Mouse (Mus musculus) CH12.LX (cell line): ENCODE data around the gene Rbm15b. TPM values are rescaled to one million over a fixed set of nuclear protein-coding genes. Genes with fewer than 3 reads are reported as not detected.

Experiments
- DNase-seq: peaks from one replicate; pipeline ENCODE4 v3.0.0-alpha.2; 2013; ENCODE audit errors: extremely low read depth
- H3K27ac ChIP-seq: 2 replicates; pipeline ENCODE4 v1.5.1; 2012; ENCODE audit warnings: low read depth, mild to moderate bottlenecking, control low read depth, moderate library complexity; ENCODE audit not compliant: insufficient read depth
- H3K27me3 ChIP-seq: replicated peaks from 2 replicates; pipeline ENCODE3; 2012; ENCODE audit warnings: inconsistent platforms
- H3K36me3 ChIP-seq, 2 experiments: replicated peaks in 1 of 2; 2 replicates each; pipeline versions ENCODE3 to v1.6.1; 2012; ENCODE audit warnings: inconsistent platforms in 1 of 2, low read length in 1 of 2, mild to moderate bottlenecking in 1 of 2, mixed read lengths in 1 of 2, moderate library complexity in 1 of 2; ENCODE audit not compliant: control insufficient read depth in 1 of 2, insufficient read depth in 1 of 2
- H3K4me1 ChIP-seq, 2 experiments: 2 replicates each; pipeline ENCODE4 v1.6.1; 2012; ENCODE audit warnings: inconsistent platforms in 1 of 2, moderate library complexity in 1 of 2; ENCODE audit not compliant: insufficient read depth in 2 of 2, control insufficient read depth in 1 of 2
- H3K4me2 ChIP-seq: 2 replicates; pipeline ENCODE4 v1.6.1; 2012; ENCODE audit warnings: low read depth, mild to moderate bottlenecking, control low read depth; ENCODE audit not compliant: poor library complexity, insufficient read depth, severe bottlenecking
- H3K4me3 ChIP-seq, 3 experiments: fragments of 150-350 bp in 1 of 3; sonication (generic) in 1 of 3; replicated peaks in 1 of 3; 2 replicates each; pipeline versions ENCODE3 to v1.5.1; 2011 to 2012; ENCODE audit warnings: low read depth in 2 of 3, low read length in 2 of 3, mild to moderate bottlenecking in 2 of 3, moderate library complexity in 2 of 3, control low read depth in 1 of 3, improper control_type of control experiment in 1 of 3, inconsistent platforms in 1 of 3, mixed read lengths in 1 of 3; ENCODE audit not compliant: poor library complexity in 1 of 3
- H3K79me2 ChIP-seq: replicated peaks from 2 replicates; pipeline ENCODE4 v1.6.1; 2012; ENCODE audit warnings: mild to moderate bottlenecking, moderate library complexity; ENCODE audit not compliant: control insufficient read depth, poor library complexity, insufficient read depth, severe bottlenecking; ENCODE audit errors: extremely low read depth
- H3K9ac ChIP-seq: 2 replicates; pipeline ENCODE4 v1.6.1; 2012; ENCODE audit warnings: low read depth, mild to moderate bottlenecking, control low read depth, moderate library complexity; ENCODE audit not compliant: insufficient read depth
- H3K9me3 ChIP-seq: replicated peaks from 2 replicates; pipeline ENCODE3; 2012; ENCODE audit warnings: low read length, inconsistent platforms, mixed read lengths
- CHD2 ChIP-seq: IDR thresholded peaks from 2 replicates; pipeline ENCODE4 v1.6.1; 2011; ENCODE audit warnings: low read length, improper control_type of control experiment
- CTCF ChIP-seq, 2 experiments: IDR thresholded peaks in 1 of 2; conservative IDR thresholded peaks in 1 of 2; 2 replicates each; pipeline ENCODE4 v1.5.1; 2011 to 2012; ENCODE audit warnings: low read depth in 2 of 2, low read length in 2 of 2, improper control_type of control experiment in 1 of 2, inconsistent platforms in 1 of 2, mild to moderate bottlenecking in 1 of 2, moderate library complexity in 1 of 2
- GABPA ChIP-seq: IDR thresholded peaks from 2 replicates; pipeline ENCODE4 v1.6.1; 2012; ENCODE audit warnings: low read depth, low read length, improper control_type of control experiment, inconsistent platforms; ENCODE audit not compliant: insufficient replicate concordance
- HCFC1 ChIP-seq: IDR thresholded peaks from 2 replicates; pipeline ENCODE4 v1.6.1; 2012; ENCODE audit warnings: low read depth, mild to moderate bottlenecking, inconsistent platforms, low read length, improper control_type of control experiment
- JUN ChIP-seq: IDR thresholded peaks from 2 replicates; pipeline ENCODE4 v1.6.1; 2011; ENCODE audit warnings: low read depth, mild to moderate bottlenecking, low read length, improper control_type of control experiment, moderate library complexity; ENCODE audit not compliant: insufficient read depth
- JUND ChIP-seq: conservative IDR thresholded peaks from 2 replicates; pipeline ENCODE4 v1.6.1; 2011; ENCODE audit warnings: low read depth, low read length, improper control_type of control experiment
- MAX ChIP-seq: IDR thresholded peaks from 2 replicates; pipeline ENCODE4 v1.6.1; 2011; ENCODE audit warnings: low read length, improper control_type of control experiment
- NELFE ChIP-seq: IDR thresholded peaks from 2 replicates; pipeline ENCODE4 v1.6.1; 2011; ENCODE audit warnings: low read depth, low read length, improper control_type of control experiment
- NRF1 ChIP-seq: IDR thresholded peaks from 2 replicates; pipeline ENCODE4 v1.6.1; 2014; ENCODE audit warnings: low read depth, mild to moderate bottlenecking, inconsistent platforms, low read length, improper control_type of control experiment, moderate library complexity
- POLR2A ChIP-seq: IDR thresholded peaks from 2 replicates; pipeline ENCODE4 v1.6.1; 2011; ENCODE audit warnings: low read depth, mild to moderate bottlenecking, improper control_type of control experiment, low read length
- POLR2AphosphoS2 ChIP-seq: IDR thresholded peaks from 2 replicates; pipeline ENCODE4 v1.6.1; 2011; ENCODE audit warnings: low read depth, low read length, improper control_type of control experiment
- RAD21 ChIP-seq: IDR thresholded peaks from 2 replicates; pipeline ENCODE4 v1.6.1; 2011; ENCODE audit warnings: low read depth, mild to moderate bottlenecking, low read length, improper control_type of control experiment, moderate library complexity
- RCOR1 ChIP-seq: conservative IDR thresholded peaks from 2 replicates; pipeline ENCODE4 v1.6.1; 2012; ENCODE audit warnings: low read depth, mild to moderate bottlenecking, inconsistent platforms, low read length, improper control_type of control experiment
- SIN3A ChIP-seq: IDR thresholded peaks from 2 replicates; pipeline ENCODE4 v1.6.1; 2012; ENCODE audit warnings: low read length, improper control_type of control experiment, inconsistent platforms
- SMC3 ChIP-seq: IDR thresholded peaks from 2 replicates; pipeline ENCODE4 v1.6.1; 2011; ENCODE audit warnings: low read depth, low read length, improper control_type of control experiment
- UBTF ChIP-seq: IDR thresholded peaks from 2 replicates; pipeline ENCODE4 v1.6.1; 2012; ENCODE audit warnings: low read depth, mild to moderate bottlenecking, inconsistent platforms, low read length, improper control_type of control experiment, moderate library complexity
- USF2 ChIP-seq: conservative IDR thresholded peaks from 2 replicates; pipeline ENCODE4 v1.6.1; 2011; ENCODE audit warnings: low read depth, low read length, improper control_type of control experiment
- ZC3H11A ChIP-seq: IDR thresholded peaks from 2 replicates; pipeline ENCODE4 v1.6.1; 2012; ENCODE audit warnings: low read depth, mild to moderate bottlenecking, inconsistent platforms, low read length, improper control_type of control experiment
- ZKSCAN1 ChIP-seq: IDR thresholded peaks from 2 replicates; pipeline ENCODE4 v1.6.1; 2012; ENCODE audit warnings: low read depth, inconsistent platforms, low read length, improper control_type of control experiment, borderline replicate concordance
- dilution Hi-C: fragments of 300-500 bp; cut with MboI; formaldehyde crosslinking; loops from 2 replicates; pipeline ENCODE4 v1.14.3; 2020; ENCODE audit warnings: low sequenced_read_pairs; ENCODE audit not compliant: extremely low pct_unique_long_range_greater_than_20kb, extremely low pct_ligation_motif_present
- in situ Hi-C: fragments of 300-500 bp; cut with MboI; formaldehyde crosslinking; loops from 3 replicates; pipeline ENCODE4 v1.14.3; 2019; ENCODE audit warnings: low sequenced_read_pairs, low pct_ligation_motif_present, low pct_unique_long_range_greater_than_20kb, mixed read lengths
- polyA plus RNA-seq: library from polyadenylated mRNA; unstranded; fragments of >175 nt; gene quantifications from 2 replicates; pipeline ENCODE4 v1.2.1, GENCODE M21; 2012; ENCODE audit warnings: low read depth; ENCODE audit not compliant: insufficient read length
- total RNA-seq, 2 experiments: library from RNA; depleted of rRNA; stranded (reverse); fragments of 300-350 nt in 1 of 2; fragments of >200 nt in 1 of 2; gene quantifications; 2 replicates each; pipeline ENCODE4 v1.2.3; 2012 to 2014

Gene Rbm15b
- total and polyA plus RNA-seq, 3 experiments = 11.4 to 19.5 (median 17.4) TPM

DNA sequence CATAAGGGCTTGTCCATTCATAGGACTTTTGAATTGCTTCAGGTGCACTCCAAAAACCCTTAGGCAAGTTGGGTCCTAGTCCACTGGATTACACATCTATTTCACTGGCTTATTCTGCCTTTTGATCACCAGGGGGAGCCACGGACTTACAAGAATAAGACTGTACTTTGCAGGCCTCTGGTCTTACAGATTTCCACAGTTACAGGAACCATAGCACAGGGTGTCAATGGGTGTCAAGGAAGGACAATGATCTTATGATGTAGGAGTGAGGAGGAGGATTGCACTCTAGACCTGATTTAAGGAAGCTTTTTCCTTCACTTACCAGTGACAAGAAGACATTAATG is 16.5 kb upstream of the Rbm15b start:
- no peaks in the 10 kb centered on the region for H3K79me2 ChIP-seq
- in situ Hi-C loops = no loop called here
- H3K9me3 ChIP-seq = no peaks in the 10 kb centered on the region
- peaks cover 51% of the 10 kb centered on the region for H3K27me3 ChIP-seq
- no peak overlapping the region for H3K4me2 ChIP-seq
- no peaks in the 10 kb centered on the region for H3K36me3 ChIP-seq
- H3K27ac ChIP-seq = no peak overlapping the region
- H3K9ac ChIP-seq = no peak overlapping the region
- H3K4me1 ChIP-seq = no peaks in the 10 kb centered on the region
- no peak overlapping the region for H3K4me3 ChIP-seq
- peak; percentile 54 for DNase-seq
- TF ChIP-seq CTCF (conservative IDR thresholded peaks at IDR 0.05 in 1 of 2, IDR thresholded peaks at IDR 0.05 in 1 of 2; ENCODE audit: low read depth in 2 of 2, low read length in 2 of 2) (peak; percentile 48 to 80; a peak in 3 of 4 replicates), JUN (no peak), MAX (no peak), USF2 (no peak), RAD21 (peak; percentile 74), SMC3 (peak; percentile 78), GABPA (no peak), NRF1 (no peak), NELFE (no peak), HCFC1 (no peak), UBTF (no peak)
- dilution Hi-C loops = no loop called here

- Histone ChIP-seq H3K27ac (no peak overlapping the region), H3K27me3 (peaks cover 54% of the 10 kb centered on the region), H3K79me2 (no peaks in the 10 kb centered on the region), H3K4me1 (no peaks in the 10 kb centered on the region), H3K4me3 (no peak overlapping the region), H3K4me2 (no peak overlapping the region), H3K9me3 (no peaks in the 10 kb centered on the region), H3K36me3 (no peaks in the 10 kb centered on the region), H3K9ac (no peak overlapping the region)
- no peak for DNase-seq
- in situ Hi-C loops (no loop called here), dilution Hi-C loops (no loop called here)
- TF ChIP-seq CTCF (conservative IDR thresholded peaks at IDR 0.05 in 1 of 2, IDR thresholded peaks at IDR 0.05 in 1 of 2; ENCODE audit: low read depth in 2 of 2, low read length in 2 of 2) = no peak
- no peak for TF ChIP-seq UBTF
- no peak for TF ChIP-seq JUND
- no peak for TF ChIP-seq ZKSCAN1
- no peak for TF ChIP-seq RCOR1
- TF ChIP-seq HCFC1 = no peak
- no peak for TF ChIP-seq CHD2
- TF ChIP-seq POLR2AphosphoS2 = no peak
- TF ChIP-seq SIN3A = no peak
- no peak for TF ChIP-seq POLR2A
- no peak for TF ChIP-seq ZC3H11A
Measured at GRCm38 (mm10) chr9:106903099-106903790, 16.0 kb upstream of the Rbm15b start.
